Mouse (Mus musculus): Measurements from ENCODE around the gene Snn. TPM values are rescaled to one million over a fixed set of nuclear protein-coding genes. Genes with fewer than 3 reads are reported as not detected.

Snn gene
- total and polyA plus RNA-seq, 3 experiments: 34.0 to 93.8 (median 53.1) TPM

- Histone ChIP-seq H3K9ac (ENCODE audit: insufficient read depth, low read depth) (no peak overlapping the region), H3K9me3 (replicated peaks; ENCODE audit: low read length) (peaks cover 2% of the 10 kb centered on the region), H3K27me3 (replicated peaks) (no peaks in the 10 kb centered on the region), H3K27ac (ENCODE audit: insufficient read depth, low read depth) (no peak overlapping the region), H3K79me2 (replicated peaks; ENCODE audit: control insufficient read depth, extremely low read depth, insufficient read depth, poor library complexity, severe bottlenecking) (peaks cover 17% of the 10 kb centered on the region), H3K36me3 (replicated peaks in 1 of 2; ENCODE audit: control insufficient read depth in 1 of 2, insufficient read depth in 1 of 2, low read length in 1 of 2) (peaks cover 34 to 62% of the 10 kb centered on the region in 2 experiments), H3K4me2 (ENCODE audit: insufficient read depth, low read depth, poor library complexity, severe bottlenecking) (no peak overlapping the region), H3K4me1 (ENCODE audit: control insufficient read depth in 1 of 2, insufficient read depth in 2 of 2) (peaks cover 9 to 31% of the 10 kb centered on the region in 2 experiments), H3K4me3 (replicated peaks in 1 of 3; ENCODE audit: low read depth in 2 of 3, low read length in 2 of 3, poor library complexity in 1 of 3) (no peak overlapping the region)
- dilution Hi-C loops (cut with MboI; ENCODE audit: extremely low pct_ligation_motif_present, extremely low pct_unique_long_range_greater_than_20kb, low sequenced_read_pairs) (no loop called here), in situ Hi-C loops (cut with MboI; ENCODE audit: low pct_ligation_motif_present, low pct_unique_long_range_greater_than_20kb, low sequenced_read_pairs) (loop anchor here (10.0 kb wide), 1 partner anchor 234 kb away; no protein-coding TSS in a partner anchor)
- TF ChIP-seq KAT2A (IDR thresholded peaks at IDR 0.05; ENCODE audit: insufficient replicate concordance, low read length) (no peak), POLR2A (IDR thresholded peaks at IDR 0.05; ENCODE audit: low read depth, low read length) (no peak), RAD21 (IDR thresholded peaks at IDR 0.05; ENCODE audit: low read depth, low read length) (peak; percentile 89), ZC3H11A (IDR thresholded peaks at IDR 0.05; ENCODE audit: low read depth, low read length) (peak; percentile 62), SMC3 (IDR thresholded peaks at IDR 0.05; ENCODE audit: low read depth, low read length) (peak; percentile 92), CTCF (conservative IDR thresholded peaks at IDR 0.05 in 1 of 2, IDR thresholded peaks at IDR 0.05 in 1 of 2; ENCODE audit: low read depth in 2 of 2, low read length in 2 of 2) (peak; percentile 87 to 90), RCOR1 (conservative IDR thresholded peaks at IDR 0.05; ENCODE audit: low read depth, low read length) (no peak), IRF4 (IDR thresholded peaks at IDR 0.05; ENCODE audit: low read depth, low read length) (no peak), MEF2A (IDR thresholded peaks at IDR 0.05; ENCODE audit: borderline replicate concordance, low read depth, low read length) (no peak)
- DNase-seq (ENCODE audit: extremely low read depth): peak; percentile 62
Measured at GRCm38 (mm10) chr16:11109198-11109740, 48.5 kb downstream of the Snn start.

GRCm38 (mm10) chr16:11122625-11123024 lies 61.9 kb downstream of the Snn start:
- peaks cover 3 to 20% of the 10 kb centered on the region in 2 experiments; a peak in 2 of 4 replicates for H3K4me1 ChIP-seq (ENCODE audit: control insufficient read depth in 1 of 2, insufficient read depth in 2 of 2)
- dilution Hi-C loops (cut with MboI; ENCODE audit: extremely low pct_ligation_motif_present, extremely low pct_unique_long_range_greater_than_20kb, low sequenced_read_pairs): no loop called here
- in situ Hi-C loops (cut with MboI; ENCODE audit: low pct_ligation_motif_present, low pct_unique_long_range_greater_than_20kb, low sequenced_read_pairs): no loop called here
- H3K4me2 ChIP-seq (ENCODE audit: insufficient read depth, low read depth, poor library complexity, severe bottlenecking): peak overlapping the region; percentile 54
- H3K4me3 ChIP-seq (replicated peaks in 1 of 3; ENCODE audit: low read depth in 2 of 3, low read length in 2 of 3, poor library complexity in 1 of 3): no peak overlapping the region
- no peaks in the 10 kb centered on the region for H3K9me3 ChIP-seq (replicated peaks; ENCODE audit: low read length)
- peaks cover 55% of the 10 kb centered on the region for H3K79me2 ChIP-seq (replicated peaks; ENCODE audit: control insufficient read depth, extremely low read depth, insufficient read depth, poor library complexity, severe bottlenecking)
- H3K27ac ChIP-seq (ENCODE audit: insufficient read depth, low read depth): no peak overlapping the region
- H3K36me3 ChIP-seq (replicated peaks in 1 of 2; ENCODE audit: control insufficient read depth in 1 of 2, insufficient read depth in 1 of 2, low read length in 1 of 2): peaks cover 65 to 93% of the 10 kb centered on the region in 2 experiments
- DNase-seq (ENCODE audit: extremely low read depth): no peak
- H3K27me3 ChIP-seq (replicated peaks): no peaks in the 10 kb centered on the region
- TF ChIP-seq IRF4 (IDR thresholded peaks at IDR 0.05; ENCODE audit: low read depth, low read length): no peak
- no peak for TF ChIP-seq ZC3H11A (IDR thresholded peaks at IDR 0.05; ENCODE audit: low read depth, low read length)
- TF ChIP-seq MEF2A (IDR thresholded peaks at IDR 0.05; ENCODE audit: borderline replicate concordance, low read depth, low read length): peak; percentile 15; the same call in 1 of the 2 replicates
- no peak for TF ChIP-seq ETS1 (conservative IDR thresholded peaks at IDR 0.05; ENCODE audit: low read depth, low read length)
- TF ChIP-seq CHD2 (IDR thresholded peaks at IDR 0.05; ENCODE audit: low read length): no peak
- peak; percentile 52 for TF ChIP-seq EP300 (IDR thresholded peaks at IDR 0.05; ENCODE audit: low read length)
- TF ChIP-seq ELF1 (IDR thresholded peaks at IDR 0.05; ENCODE audit: low read depth, low read length): no peak
- no peak for TF ChIP-seq POLR2AphosphoS2 (IDR thresholded peaks at IDR 0.05; ENCODE audit: low read depth, low read length)
- no peak for TF ChIP-seq MAZ (IDR thresholded peaks at IDR 0.05; ENCODE audit: low read depth, low read length)
- no peak for TF ChIP-seq MXI1 (IDR thresholded peaks at IDR 0.05; ENCODE audit: low read depth, low read length)
- peak; percentile 34; the same call in 1 of the 2 replicates for TF ChIP-seq TCF12 (IDR thresholded peaks at IDR 0.05; ENCODE audit: low read depth, low read length)
- no peak for TF ChIP-seq CHD1 (IDR thresholded peaks at IDR 0.05; ENCODE audit: low read depth, low read length)
- no peak for TF ChIP-seq UBTF (IDR thresholded peaks at IDR 0.05; ENCODE audit: low read depth, low read length)
- TF ChIP-seq MYC (IDR thresholded peaks at IDR 0.05; ENCODE audit: low read depth, low read length): no peak
- no peak for TF ChIP-seq SIN3A (IDR thresholded peaks at IDR 0.05; ENCODE audit: low read length)
- no peak for TF ChIP-seq JUN (IDR thresholded peaks at IDR 0.05; ENCODE audit: insufficient read depth, low read depth, low read length)
- no peak for TF ChIP-seq JUND (conservative IDR thresholded peaks at IDR 0.05; ENCODE audit: low read depth, low read length)
- H3K9ac ChIP-seq (ENCODE audit: insufficient read depth, low read depth): no peak overlapping the region; the same call in 1 of the 2 replicates

Data from CH12.LX (cell line).